Mouse (Mus musculus): Measurements from ENCODE around the gene Spata17. TPM values are rescaled to one million over a fixed set of nuclear protein-coding genes. Genes with fewer than 3 reads are reported as not detected.

Gene Spata17
- polyA plus RNA-seq, 1 experiment = 144 TPM

- no peaks in the 10 kb centered on the region for H3K4me1 ChIP-seq (ENCODE audit: control insufficient read depth, insufficient read depth, low read length)
- TF ChIP-seq POLR2A (IDR thresholded peaks at IDR 0.05; ENCODE audit: control insufficient read depth, low read depth, low read length) (no peak), CTCF (IDR thresholded peaks at IDR 0.05; ENCODE audit: control insufficient read depth, insufficient read depth, insufficient replicate concordance, low read depth, low read length) (no peak)
- no peaks in the 10 kb centered on the region; the same call in 1 of the 2 replicates for H3K36me3 ChIP-seq (ENCODE audit: control insufficient read depth, insufficient read depth, low read length)
- H3K27me3 ChIP-seq (ENCODE audit: control insufficient read depth, insufficient read depth, low read length) = no peaks in the 10 kb centered on the region
- no peak overlapping the region for H3K27ac ChIP-seq (ENCODE audit: control insufficient read depth, insufficient read depth, low read depth, low read length)
- no peak overlapping the region for H3K4me3 ChIP-seq (ENCODE audit: control insufficient read depth, low read depth, low read length)
These were observed 39.3 kb downstream of the Spata17 start for GRCm38 (mm10) chr1:187175991-187176390.

DNA sequence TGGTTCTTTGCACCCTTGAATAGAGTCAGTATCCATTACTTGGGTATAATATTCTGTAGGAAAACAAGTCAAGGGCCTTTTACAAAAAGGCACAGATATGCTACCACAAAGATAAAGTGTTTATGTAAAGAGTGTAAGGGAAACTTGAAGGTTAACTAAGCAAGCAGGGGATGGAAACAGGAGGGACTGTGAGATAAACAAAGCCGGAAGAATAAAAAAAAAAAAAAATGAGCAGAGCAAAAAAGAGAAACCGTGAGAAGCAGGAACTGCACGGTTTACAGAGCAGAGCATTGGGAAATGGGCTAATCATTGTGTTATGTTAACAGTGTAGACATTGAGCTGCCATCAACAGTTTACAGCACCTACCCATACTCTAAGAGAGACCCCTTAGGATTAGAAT is 44.9 kb downstream of the Spata17 start:
- Histone ChIP-seq H3K36me3 (ENCODE audit: control insufficient read depth, insufficient read depth, low read length) (no peaks in the 10 kb centered on the region; the same call in 1 of the 2 replicates), H3K27ac (ENCODE audit: control insufficient read depth, insufficient read depth, low read depth, low read length) (no peak overlapping the region), H3K4me3 (ENCODE audit: control insufficient read depth, low read depth, low read length) (no peak overlapping the region), H3K4me1 (ENCODE audit: control insufficient read depth, insufficient read depth, low read length) (no peaks in the 10 kb centered on the region), H3K27me3 (ENCODE audit: control insufficient read depth, insufficient read depth, low read length) (no peaks in the 10 kb centered on the region)
- TF ChIP-seq POLR2A (IDR thresholded peaks at IDR 0.05; ENCODE audit: control insufficient read depth, low read depth, low read length) (no peak), CTCF (IDR thresholded peaks at IDR 0.05; ENCODE audit: control insufficient read depth, insufficient read depth, insufficient replicate concordance, low read depth, low read length) (no peak)

- H3K27me3 ChIP-seq (ENCODE audit: control insufficient read depth, insufficient read depth, low read length) = no peaks in the 10 kb centered on the region
- H3K4me1 ChIP-seq (ENCODE audit: control insufficient read depth, insufficient read depth, low read length) = no peaks in the 10 kb centered on the region
- H3K27ac ChIP-seq (ENCODE audit: control insufficient read depth, insufficient read depth, low read depth, low read length) = no peak overlapping the region
- no peak overlapping the region for H3K4me3 ChIP-seq (ENCODE audit: control insufficient read depth, low read depth, low read length)
- H3K36me3 ChIP-seq (ENCODE audit: control insufficient read depth, insufficient read depth, low read length) = no peaks in the 10 kb centered on the region
- no peak for TF ChIP-seq POLR2A (IDR thresholded peaks at IDR 0.05; ENCODE audit: control insufficient read depth, low read depth, low read length)
- no peak for TF ChIP-seq CTCF (IDR thresholded peaks at IDR 0.05; ENCODE audit: control insufficient read depth, insufficient read depth, insufficient replicate concordance, low read depth, low read length)
These were observed 45.6 kb downstream of the Spata17 start for GRCm38 (mm10) chr1:187169646-187170045.

GRCm38 (mm10) chr1:187163571-187163970 is 51.7 kb downstream of the Spata17 start:
- Histone ChIP-seq H3K36me3 (ENCODE audit: control insufficient read depth, insufficient read depth, low read length) (no peaks in the 10 kb centered on the region), H3K4me3 (ENCODE audit: control insufficient read depth, low read depth, low read length) (no peak overlapping the region), H3K27me3 (ENCODE audit: control insufficient read depth, insufficient read depth, low read length) (no peaks in the 10 kb centered on the region), H3K4me1 (ENCODE audit: control insufficient read depth, insufficient read depth, low read length) (no peaks in the 10 kb centered on the region), H3K27ac (ENCODE audit: control insufficient read depth, insufficient read depth, low read depth, low read length) (no peak overlapping the region)
- TF ChIP-seq POLR2A (IDR thresholded peaks at IDR 0.05; ENCODE audit: control insufficient read depth, low read depth, low read length) (no peak), CTCF (IDR thresholded peaks at IDR 0.05; ENCODE audit: control insufficient read depth, insufficient read depth, insufficient replicate concordance, low read depth, low read length) (no peak)

GRCm38 (mm10) chr1:187155658-187156057 is 59.6 kb downstream of the Spata17 start:
- no peaks in the 10 kb centered on the region for H3K4me1 ChIP-seq (ENCODE audit: control insufficient read depth, insufficient read depth, low read length)
- no peak overlapping the region for H3K4me3 ChIP-seq (ENCODE audit: control insufficient read depth, low read depth, low read length)
- no peak for TF ChIP-seq CTCF (IDR thresholded peaks at IDR 0.05; ENCODE audit: control insufficient read depth, insufficient read depth, insufficient replicate concordance, low read depth, low read length)
- TF ChIP-seq POLR2A (IDR thresholded peaks at IDR 0.05; ENCODE audit: control insufficient read depth, low read depth, low read length) = no peak
- no peaks in the 10 kb centered on the region for H3K27me3 ChIP-seq (ENCODE audit: control insufficient read depth, insufficient read depth, low read length)
- no peaks in the 10 kb centered on the region for H3K36me3 ChIP-seq (ENCODE audit: control insufficient read depth, insufficient read depth, low read length)
- H3K27ac ChIP-seq (ENCODE audit: control insufficient read depth, insufficient read depth, low read depth, low read length) = no peak overlapping the region

- no peaks in the 10 kb centered on the region for H3K36me3 ChIP-seq (ENCODE audit: control insufficient read depth, insufficient read depth, low read length)
- H3K27me3 ChIP-seq (ENCODE audit: control insufficient read depth, insufficient read depth, low read length) = no peaks in the 10 kb centered on the region
- no peaks in the 10 kb centered on the region for H3K4me1 ChIP-seq (ENCODE audit: control insufficient read depth, insufficient read depth, low read length)
- no peak overlapping the region for H3K27ac ChIP-seq (ENCODE audit: control insufficient read depth, insufficient read depth, low read depth, low read length)
- TF ChIP-seq CTCF (IDR thresholded peaks at IDR 0.05; ENCODE audit: control insufficient read depth, insufficient read depth, insufficient replicate concordance, low read depth, low read length) (no peak), POLR2A (IDR thresholded peaks at IDR 0.05; ENCODE audit: control insufficient read depth, low read depth, low read length) (no peak)
- no peak overlapping the region for H3K4me3 ChIP-seq (ENCODE audit: control insufficient read depth, low read depth, low read length)
These were observed 61.6 kb downstream of the Spata17 start for GRCm38 (mm10) chr1:187153681-187154080.

- Histone ChIP-seq H3K27ac (ENCODE audit: control insufficient read depth, insufficient read depth, low read depth, low read length) (no peak overlapping the region), H3K4me3 (ENCODE audit: control insufficient read depth, low read depth, low read length) (no peak overlapping the region), H3K36me3 (ENCODE audit: control insufficient read depth, insufficient read depth, low read length) (no peaks in the 10 kb centered on the region), H3K27me3 (ENCODE audit: control insufficient read depth, insufficient read depth, low read length) (no peaks in the 10 kb centered on the region), H3K4me1 (ENCODE audit: control insufficient read depth, insufficient read depth, low read length) (no peaks in the 10 kb centered on the region)
- no peak for TF ChIP-seq CTCF (IDR thresholded peaks at IDR 0.05; ENCODE audit: control insufficient read depth, insufficient read depth, insufficient replicate concordance, low read depth, low read length)
- no peak for TF ChIP-seq POLR2A (IDR thresholded peaks at IDR 0.05; ENCODE audit: control insufficient read depth, low read depth, low read length)
These were observed 62.7 kb downstream of the Spata17 start for GRCm38 (mm10) chr1:187152571-187152970.

DNA sequence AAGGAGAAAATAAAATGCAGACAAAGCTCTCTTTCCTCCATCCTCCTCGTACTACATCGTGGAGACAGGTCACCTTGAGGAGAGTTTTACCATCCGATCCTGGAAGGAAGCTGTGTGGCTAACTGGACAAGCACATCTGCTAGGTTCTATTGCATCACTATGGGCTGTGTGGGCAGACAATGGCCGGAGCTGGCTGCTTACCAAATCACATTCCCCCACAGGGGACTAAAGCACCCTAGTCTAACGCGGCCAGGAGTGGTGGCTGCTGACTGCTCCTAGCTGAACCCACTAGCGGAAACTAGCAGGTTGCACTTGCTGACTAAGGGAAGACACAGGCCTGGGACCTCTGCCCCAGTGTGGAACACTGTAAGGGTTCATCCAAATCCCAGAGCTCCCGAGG is 72.3 kb downstream of the Spata17 start:
- Histone ChIP-seq H3K27me3 (ENCODE audit: control insufficient read depth, insufficient read depth, low read length) (no peaks in the 10 kb centered on the region), H3K4me3 (ENCODE audit: control insufficient read depth, low read depth, low read length) (peak overlapping the region; percentile 61), H3K36me3 (ENCODE audit: control insufficient read depth, insufficient read depth, low read length) (no peaks in the 10 kb centered on the region), H3K4me1 (ENCODE audit: control insufficient read depth, insufficient read depth, low read length) (no peaks in the 10 kb centered on the region), H3K27ac (ENCODE audit: control insufficient read depth, insufficient read depth, low read depth, low read length) (peak overlapping the region; percentile 61)
- TF ChIP-seq CTCF (IDR thresholded peaks at IDR 0.05; ENCODE audit: control insufficient read depth, insufficient read depth, insufficient replicate concordance, low read depth, low read length) = no peak
- TF ChIP-seq POLR2A (IDR thresholded peaks at IDR 0.05; ENCODE audit: control insufficient read depth, low read depth, low read length) = no peak

Data from testis, adult 2 months (tissue).